Mouse (Mus musculus) cerebellum, adult (tissue): ENCODE results near the gene Igsf21.
A peak's percentile ranks its signal among the peaks of the same experiment; 100 is the strongest.

ENCODE experiments used
- ATAC-seq: cut with Nextera tagmentation; 2 replicates; pipeline ENCODE4 v1.9.2; 2017; ENCODE audit warnings: mild to moderate bottlenecking, moderate library complexity, mixed read lengths; ENCODE audit not compliant: insufficient number of reproducible peaks, low FRiP score, low TSS enrichment

Gene Igsf21

DNA sequence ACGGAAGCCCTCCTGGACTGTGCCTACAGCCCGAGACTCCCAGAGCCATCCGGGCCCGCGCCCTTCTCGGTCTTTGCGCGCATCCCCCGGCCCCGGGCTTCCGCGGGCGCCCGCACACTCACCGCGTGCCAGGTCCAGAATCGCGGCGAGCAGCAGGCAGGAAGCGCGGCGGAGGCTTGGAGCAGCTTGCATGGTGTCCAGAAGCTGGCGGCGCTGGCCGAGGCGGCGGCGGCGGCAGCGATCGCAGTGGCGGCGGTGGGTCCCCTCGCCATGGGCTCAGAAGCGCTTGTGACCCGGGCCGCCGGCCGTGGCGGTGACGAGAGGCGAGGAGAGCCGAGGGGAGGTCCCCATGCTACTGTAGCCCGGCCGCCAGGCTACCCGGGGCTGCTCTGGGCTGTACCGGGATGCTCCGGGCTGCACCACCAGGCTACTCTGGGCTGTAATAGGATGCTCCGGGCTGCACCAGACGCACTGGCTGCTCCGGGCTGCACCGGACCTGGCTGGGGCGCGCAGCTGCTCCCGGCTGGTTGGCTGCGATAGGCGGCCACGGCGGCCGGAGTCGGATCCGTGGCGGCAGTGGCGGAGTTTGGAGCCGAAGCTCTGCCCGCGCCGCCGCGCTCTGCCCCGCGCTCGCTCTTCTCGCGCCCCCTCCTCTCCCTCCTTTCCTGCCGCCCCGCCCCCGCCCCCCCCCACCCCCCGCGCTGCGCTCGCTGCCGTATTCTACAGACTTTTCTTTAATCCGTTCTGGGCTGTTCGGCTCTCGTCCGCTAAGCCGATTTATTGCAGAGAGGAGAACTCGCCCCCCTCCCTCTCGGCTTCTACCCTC is at the start of gene Igsf21:
Gene Igsf21, minus strand, starts transcription at position 605 of the 826 bp plus-strand sequence.
- 0 out of 2 replicates have a peak, but pooled peaks have one; percentile 21 for ATAC-seq

DNA sequence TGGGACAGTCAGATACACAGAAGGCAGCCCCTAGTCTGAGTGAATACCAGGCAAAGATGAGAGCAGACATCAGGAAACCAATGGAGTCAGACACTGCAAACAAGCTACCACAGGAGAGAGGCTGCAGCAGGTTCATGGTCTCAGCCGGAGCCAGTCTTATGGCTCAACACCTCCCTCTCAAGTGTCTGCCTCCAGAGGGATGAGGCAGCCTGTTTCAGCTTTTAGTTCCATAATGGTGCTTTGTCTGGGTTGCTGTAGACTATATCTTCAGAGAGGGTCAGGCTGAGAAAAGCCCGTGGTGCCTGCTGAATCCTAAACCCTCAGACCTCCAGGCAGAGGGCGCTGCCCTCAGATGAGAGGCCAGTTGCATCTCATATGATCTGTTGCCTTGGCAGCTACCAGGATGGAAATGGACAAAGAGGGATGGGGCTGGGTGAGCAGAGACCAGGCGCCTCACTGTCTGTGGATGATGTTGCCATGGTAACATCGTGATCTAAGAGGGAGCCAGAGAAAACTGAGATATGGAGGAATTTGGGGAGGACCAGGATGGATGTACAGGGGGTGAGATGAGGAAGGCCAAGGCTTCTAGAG is 39.2 kb upstream of the Igsf21 start:
- no peak for ATAC-seq

DNA sequence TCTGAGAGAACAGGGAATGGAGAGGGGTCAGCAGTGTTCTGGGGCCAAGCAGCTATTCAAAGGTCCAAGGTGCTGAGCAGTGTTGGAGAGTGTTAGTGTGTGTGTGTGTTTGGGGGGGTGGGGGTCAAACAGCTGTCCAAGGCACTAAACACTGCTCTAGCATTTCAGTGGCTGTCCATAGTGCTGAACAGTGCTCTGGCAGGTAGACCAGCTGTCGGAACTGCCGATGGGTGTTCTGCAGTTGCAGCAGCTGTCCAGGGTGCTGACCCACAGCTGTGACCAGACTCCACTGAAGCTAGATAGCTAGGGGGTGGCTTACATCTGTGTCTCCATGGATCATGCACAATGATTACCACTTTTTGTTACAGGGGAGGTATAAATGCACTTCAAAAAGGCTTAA is 36.8 kb upstream of the Igsf21 start:
- no peak for ATAC-seq

DNA sequence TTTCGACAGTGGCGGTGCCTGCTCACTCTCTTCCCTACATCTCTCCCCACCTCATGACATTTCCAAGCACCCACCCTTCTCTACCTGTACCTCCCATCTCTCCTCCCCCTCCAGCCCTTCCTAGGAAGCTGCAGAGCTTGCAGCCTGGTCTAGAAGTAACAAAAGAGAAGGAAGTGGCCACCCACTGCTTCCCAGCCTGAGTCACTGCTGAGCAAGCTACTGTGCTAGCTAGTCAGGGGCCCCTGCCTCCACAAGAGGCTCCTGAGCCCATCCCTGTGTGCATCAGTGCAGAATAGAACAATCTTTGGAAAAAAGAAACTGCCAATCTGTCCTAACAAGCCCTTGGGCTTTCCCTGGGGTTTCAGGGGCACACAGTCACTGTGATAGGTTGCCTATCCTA is 31.7 kb upstream of the Igsf21 start:
- ATAC-seq: no peak

DNA sequence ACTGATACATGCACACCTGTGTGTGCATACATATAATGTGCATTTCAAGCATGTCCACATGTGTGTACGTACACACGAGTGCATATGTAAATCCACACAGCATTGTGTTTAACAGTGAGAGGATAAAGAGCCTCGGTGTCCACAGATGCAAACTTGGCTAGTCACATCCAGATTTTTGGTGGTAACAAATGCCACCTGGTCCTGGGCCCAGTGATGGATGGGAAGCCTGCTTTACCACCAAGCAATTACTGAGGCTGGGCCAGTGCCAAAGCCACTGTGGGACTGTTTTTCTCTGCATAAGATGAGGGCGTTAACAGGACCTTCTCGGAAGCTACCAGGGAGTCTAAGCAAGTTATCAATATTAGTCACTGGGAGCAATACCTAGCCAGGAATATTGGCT is 25.3 kb upstream of the Igsf21 start:
- ATAC-seq: no peak

DNA sequence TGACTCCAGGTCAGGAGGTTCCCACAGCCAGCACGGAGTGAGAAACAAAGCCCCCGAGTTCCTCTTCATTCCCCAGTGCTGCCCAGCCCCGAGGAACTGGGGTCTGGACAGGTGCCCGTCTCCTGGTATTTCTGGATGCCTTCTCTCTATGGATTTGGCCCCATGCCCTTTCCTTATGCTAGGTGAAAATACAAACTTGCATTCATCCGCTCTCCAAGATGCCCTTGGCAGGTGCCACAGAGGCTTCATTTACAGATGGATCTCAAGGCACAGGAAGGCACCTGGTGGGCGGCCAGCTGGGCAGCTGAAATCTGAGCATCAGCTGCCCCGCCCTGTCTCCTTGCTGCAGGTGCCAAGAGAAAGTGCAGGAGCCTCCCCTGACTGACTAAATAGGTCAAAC is 23.9 kb upstream of the Igsf21 start:
- ATAC-seq: peak; percentile 51; the same call in 1 of the 2 replicates

DNA sequence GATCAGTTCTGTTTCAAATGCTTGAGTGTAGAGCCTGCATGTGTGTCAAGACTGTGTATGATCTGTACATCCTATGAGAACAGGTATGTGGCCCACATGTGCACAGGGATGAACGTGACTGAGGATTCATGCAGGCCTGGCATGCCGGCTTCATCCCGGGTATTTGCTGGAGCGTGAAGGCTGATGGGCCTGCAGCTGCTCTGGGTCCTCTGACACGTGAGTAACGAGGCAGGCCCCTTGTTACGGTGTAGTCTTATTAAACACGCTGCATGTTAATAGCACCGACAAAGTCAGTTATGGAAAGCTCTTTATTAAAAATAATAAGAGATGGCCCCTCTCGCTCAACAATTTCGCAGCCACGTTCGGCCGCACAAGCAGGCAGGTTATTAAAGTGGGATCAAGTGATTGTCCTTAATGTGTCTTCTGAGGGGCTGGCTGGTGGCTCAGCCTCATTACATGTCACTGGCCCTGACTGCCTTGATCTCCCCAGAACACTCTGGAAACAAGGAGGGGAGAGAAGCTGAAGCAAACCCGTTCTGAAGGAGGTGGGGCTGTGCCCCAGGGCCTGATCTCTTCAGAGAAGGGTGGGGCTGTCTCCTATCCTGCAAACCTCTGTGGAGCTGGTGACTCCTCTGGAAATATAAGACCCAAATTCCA is 22.7 kb upstream of the Igsf21 start:
- ATAC-seq: no peak

DNA sequence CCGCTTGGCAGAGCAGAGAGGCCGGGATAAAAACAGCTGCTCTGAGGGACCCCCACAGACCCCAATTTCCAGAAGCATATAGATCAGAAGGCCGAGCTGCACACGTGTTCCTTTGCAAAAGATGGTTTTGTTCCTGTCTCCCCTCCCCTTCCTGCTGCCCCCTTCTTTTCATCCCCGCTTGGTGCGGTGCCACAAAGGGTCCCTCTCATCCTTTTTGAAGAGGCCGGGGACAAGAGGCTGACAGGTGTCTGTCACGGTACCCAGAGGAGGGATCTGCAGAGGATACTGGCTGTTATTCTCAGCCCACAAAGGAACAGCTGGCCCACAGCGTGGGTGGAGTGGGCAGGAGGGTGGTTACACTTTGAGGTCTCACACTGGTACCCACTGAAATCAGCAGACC is 21.3 kb upstream of the Igsf21 start:
- no peak for ATAC-seq

DNA sequence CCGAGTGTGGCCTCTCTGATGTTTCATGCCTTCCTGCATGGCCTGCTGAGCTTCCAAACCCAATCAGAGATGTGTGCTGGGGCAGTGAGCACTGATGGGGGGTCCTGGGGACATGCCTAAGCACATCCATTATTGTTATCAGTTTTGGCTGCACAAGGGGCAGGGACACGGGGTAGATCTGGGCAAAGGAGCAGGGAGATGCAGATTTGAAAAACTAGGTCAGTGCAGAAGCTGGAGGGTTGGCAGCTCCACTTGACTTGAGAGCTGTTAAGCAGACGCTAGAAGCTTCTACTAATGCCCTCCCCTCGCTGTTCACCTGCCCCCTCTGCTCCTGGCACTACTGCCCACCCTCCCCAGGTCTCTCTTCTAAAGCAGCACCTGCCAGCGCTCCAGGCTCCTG is 20.5 kb upstream of the Igsf21 start:
- no peak for ATAC-seq

DNA sequence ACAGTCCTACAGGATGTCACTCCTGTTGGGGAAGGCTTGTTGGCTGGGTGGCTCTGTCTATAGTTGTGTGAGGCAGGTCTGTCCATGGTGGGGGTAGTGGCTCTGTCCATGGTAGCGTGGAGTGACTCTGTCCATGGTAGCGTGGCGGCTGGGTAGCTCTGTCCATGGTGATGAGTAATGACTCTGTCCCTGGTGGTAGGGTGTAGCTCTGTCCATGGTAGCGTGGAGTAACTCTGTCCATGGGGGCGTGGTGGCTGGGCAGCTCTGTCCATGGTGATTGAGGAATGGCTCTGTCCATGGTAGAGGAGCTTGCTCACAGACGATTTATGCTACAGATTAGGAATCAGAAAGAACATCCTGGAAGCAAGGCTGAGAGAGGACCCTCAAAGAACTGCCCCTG is 12.4 kb upstream of the Igsf21 start:
- no peak for ATAC-seq

DNA sequence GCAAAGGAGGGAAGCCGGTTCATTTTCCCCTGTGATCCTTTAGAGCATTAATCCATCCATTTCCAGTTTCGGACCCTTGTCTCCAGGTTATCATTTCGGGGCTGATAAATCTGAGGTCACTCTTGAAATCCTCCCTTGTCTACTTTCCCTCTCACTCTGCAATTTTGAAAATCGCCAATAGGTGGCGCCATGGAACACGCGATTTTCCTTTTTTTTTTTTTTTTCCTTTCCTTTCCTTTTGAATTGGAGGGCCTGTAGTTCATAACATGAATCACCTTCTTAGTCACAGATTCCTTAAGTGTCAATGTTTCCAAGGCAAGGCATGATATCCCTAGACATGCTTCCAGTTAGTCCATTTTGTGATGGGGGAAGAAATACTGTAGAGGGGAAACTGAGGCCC is 5.8 kb upstream of the Igsf21 start:
- ATAC-seq: no peak

DNA sequence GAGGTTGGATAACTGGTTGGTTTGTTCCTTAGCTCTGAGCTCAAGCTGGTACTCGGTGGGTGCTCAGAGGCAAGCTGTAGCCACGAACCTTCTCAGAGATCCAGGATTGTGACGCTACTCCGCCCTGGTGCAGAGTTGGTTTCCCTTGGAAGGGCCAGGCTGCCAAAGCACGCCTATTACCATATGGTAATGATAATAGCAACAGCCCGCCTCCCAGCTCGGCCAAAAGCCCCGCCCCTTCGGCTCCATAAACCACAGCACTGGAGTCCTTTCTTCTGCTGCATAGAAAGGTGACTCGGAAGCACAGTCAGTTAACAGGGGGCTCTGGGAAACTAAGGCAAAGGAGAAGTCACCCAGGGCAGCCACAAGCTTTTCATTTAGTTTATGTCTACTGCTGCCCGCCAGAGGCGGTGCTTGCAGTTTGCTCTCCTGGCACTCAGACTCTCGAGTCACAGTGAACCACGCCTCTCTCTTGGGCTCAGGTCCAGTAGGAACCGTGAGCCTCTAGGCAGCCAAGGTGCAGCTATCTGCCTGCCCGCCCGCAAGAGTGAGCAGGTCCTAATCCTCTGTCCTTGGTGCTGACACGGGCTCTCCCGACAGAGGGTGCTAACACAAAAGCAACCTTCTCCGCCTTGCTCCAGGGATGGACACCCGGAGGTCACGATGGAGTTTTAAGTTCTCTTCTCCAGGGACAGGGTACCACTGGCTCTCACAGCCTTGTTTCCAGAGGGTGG is 2.6 kb upstream of the Igsf21 start:
- 0 out of 2 replicates have a peak, but pooled peaks have one; percentile 43 for ATAC-seq

DNA sequence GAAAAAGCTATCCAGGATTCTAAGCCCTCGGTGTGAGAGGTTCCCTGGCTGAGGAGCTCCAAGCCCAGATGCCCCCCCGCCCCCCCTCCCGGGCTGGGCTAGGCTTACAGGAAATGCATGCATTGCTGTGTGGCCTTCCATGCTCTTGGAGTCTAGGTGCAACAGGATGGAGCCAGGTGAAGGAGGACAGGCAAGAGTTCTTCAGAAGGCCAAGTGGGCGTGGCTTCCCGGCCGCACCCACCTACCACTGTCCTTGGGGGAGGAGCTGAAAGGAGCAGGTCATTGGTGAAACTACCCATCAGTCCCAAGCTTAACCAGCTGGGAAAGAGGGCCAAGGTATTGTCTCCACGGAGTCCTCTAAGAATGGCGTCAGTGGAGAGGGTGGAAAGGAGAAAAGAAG is 1.8 kb upstream of the Igsf21 start:
- no peak for ATAC-seq

DNA sequence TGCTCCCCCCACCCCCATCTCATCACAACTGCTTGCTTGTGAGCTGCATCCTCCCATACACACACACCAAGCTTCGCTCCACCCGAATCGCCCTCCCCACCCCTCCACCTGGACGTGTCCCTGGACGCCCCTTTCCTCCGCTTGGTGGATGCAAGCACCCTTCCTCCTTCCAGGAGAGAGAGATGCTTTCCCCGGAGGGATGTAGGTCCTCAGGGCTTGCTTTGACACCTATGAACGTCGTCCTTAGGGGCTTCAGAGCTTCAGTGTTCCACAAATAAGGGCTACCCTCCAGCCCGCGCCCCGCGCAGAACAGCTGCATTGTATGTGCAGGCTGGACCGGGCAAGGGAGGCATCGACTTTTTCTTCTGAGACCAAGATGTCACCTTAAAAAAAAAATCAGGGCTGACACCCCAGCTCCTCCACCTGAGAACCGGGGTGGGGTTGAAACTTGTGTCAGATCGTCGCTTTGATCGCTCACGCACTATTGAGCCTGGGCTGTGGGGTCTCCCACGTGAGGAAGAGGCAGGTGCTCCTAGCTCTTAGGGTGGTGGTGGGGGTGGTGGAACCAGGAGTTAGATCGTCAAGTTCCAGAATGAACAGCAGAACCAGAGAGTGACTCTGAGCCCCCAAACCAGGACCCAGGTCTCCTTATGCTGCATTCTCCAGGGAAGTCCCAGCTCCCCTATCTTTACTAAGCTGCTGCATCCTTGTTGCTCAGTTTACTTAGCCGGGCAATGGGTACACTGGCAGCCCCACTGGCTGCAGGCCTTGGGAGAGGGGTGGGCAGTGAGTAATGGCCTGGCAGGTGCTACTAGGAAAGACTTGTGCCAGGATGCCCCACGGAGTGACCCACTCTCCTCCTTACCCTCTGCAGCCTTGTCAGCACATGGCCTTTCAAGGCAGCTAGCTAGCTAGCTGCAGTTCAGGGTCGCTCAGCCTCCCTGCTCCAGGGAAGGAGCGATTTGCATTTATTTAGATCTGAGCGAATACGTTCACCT is 721 bp upstream of the Igsf21 start:
- ATAC-seq: no peak

DNA sequence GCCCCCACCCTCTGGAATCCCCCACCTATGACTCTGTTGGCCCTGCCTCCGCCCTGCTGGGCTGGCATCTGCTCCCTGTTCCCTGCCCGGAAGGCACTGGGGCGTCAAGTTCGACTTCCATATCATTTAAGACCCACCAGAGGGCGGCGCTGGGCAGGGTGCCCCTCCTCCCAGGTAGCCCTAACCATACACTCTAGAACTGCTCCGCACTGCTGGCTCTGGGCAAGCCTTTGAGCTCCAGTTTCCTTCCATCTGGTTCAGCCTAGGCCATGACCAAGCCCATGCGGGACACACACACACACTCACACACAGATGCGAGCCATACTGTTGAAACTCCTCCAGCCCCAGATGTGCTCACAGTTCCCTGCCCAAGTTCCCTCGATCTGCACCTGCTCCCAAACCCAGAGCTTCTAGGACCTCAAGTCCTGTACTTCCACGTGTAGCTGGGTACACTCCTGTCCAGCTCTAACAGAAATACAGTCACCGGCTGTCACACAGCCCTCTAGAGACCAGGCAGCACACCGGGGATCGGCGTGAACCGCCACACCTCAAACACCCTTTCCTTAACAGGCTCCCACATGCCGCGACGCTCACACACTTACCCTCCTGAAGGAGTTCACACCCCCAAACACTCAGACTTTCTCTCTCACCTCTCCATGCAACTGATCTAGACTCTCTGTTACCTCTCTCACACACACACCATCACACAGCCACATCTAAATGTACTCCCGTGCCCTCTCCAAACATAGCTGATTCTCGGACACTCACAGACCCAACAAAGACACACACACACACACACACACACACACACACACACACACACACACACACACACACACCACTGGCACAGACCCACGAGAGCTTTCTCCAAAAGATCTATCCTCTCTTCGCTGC is 1.1 kb downstream of the Igsf21 start:
- peak; percentile 16; the same call in 1 of the 2 replicates for ATAC-seq

DNA sequence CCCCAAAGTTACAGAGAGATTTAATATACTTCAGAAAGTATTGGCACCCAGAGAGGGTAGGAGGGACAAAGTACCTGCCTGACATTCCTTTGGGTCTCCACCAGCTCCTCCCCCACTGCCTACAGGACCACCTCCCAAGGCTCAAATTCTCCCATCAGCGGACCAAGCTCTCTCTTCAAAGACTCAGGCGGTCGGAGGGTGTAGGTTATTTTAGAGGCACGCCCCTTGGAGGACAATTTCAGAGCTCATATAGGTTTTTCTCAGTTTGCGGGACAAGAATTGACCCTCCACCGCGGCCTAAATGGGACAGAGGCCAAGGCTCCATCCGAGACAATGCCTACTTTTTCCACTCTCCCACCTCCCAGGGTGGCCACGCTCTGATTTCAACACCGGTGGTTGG is 1.7 kb downstream of the Igsf21 start:
- no peak for ATAC-seq

DNA sequence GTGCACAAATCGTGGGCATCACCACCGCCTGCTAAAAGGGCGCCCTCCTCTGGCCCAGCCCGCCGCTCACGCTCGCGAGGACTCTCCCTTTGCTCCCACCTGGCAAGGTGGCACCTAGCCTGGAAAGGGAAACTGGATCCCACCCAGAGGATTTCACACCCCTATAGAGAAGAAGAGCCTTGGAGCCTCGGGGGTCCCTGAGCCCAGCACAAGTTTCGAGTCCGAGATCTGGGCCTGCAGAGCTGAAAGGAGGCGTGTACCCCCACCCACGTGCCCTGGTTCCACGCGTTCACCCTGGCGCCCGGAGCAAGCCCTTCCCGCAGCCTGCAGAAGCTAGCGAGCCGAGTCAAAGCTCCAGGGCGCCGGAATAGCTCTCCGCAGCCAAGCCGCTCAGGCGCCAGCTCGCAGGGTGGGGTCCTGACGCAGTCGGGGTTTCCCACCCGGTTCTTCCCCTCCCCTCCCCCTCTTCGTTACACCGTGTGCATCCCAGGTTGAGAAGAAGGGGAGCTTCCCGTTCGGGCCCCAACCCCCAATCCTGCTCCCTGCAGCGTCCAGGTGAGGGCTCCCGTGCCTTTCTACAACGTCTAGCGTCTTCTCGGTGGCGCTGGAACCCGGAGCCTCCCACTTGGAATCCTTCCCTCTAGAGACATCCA is 2.3 kb downstream of the Igsf21 start:
- ATAC-seq: no peak

DNA sequence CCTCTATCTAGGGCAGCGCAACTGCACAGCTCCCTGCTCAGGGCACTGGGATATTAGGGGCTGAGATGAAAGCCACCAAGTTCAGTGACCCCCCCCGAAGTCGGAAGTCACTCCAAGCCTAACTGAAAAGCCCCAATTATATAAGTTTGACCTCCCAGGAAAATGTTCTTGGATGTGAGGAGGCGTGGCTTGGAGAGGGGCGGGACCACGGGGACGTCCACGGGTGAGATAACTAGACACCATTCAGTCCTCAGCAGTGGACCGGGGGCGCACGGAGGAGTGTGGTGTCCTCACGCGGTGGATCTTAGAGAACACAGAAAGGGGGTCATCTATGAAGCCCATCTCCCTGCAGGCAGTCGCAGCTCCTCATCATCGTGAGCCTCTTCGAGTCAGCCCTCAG is 3.4 kb downstream of the Igsf21 start:
- ATAC-seq: no peak
